Mouse (Mus musculus): ENCODE measurements at regions not wholly inside any gene's neighbourhood (a gene's known extent, or its start where the extent isn't known, plus 50 kb on each side); places are given as distances from the start of the nearest gene placed in this dataset.

- no peak overlapping the region for H3K4me2 ChIP-seq (ENCODE audit: low read length)
- ATAC-seq (ENCODE audit: low FRiP score, low TSS enrichment) (no peak), DNase-seq (no peak)
- WGBS, result 80% methylated on average over 4 of the region's 4 CpGs
- H3K4me3 ChIP-seq (replicated peaks; ENCODE audit: low read depth, low read length), result no peak overlapping the region
- no peaks in the 10 kb centered on the region for H3K9me3 ChIP-seq (ENCODE audit: control insufficient read depth, low read length)
- no peaks in the 10 kb centered on the region for H3K36me3 ChIP-seq (ENCODE audit: control insufficient read depth, insufficient read depth, low read length)
- H3K27ac ChIP-seq (replicated peaks; ENCODE audit: low read depth, low read length), result no peak overlapping the region
- H3K4me1 ChIP-seq (ENCODE audit: control insufficient read depth, insufficient read depth, low read length), result no peaks in the 10 kb centered on the region
- no peaks in the 10 kb centered on the region for H3K27me3 ChIP-seq (ENCODE audit: control insufficient read depth, insufficient read depth, low read length)
- H3K9ac ChIP-seq (replicated peaks; ENCODE audit: low read length), result no peak overlapping the region
These were observed 182.8 kb upstream of the P2ry1 start for GRCm38 (mm10) chr3:60819684-60820281.

DNA sequence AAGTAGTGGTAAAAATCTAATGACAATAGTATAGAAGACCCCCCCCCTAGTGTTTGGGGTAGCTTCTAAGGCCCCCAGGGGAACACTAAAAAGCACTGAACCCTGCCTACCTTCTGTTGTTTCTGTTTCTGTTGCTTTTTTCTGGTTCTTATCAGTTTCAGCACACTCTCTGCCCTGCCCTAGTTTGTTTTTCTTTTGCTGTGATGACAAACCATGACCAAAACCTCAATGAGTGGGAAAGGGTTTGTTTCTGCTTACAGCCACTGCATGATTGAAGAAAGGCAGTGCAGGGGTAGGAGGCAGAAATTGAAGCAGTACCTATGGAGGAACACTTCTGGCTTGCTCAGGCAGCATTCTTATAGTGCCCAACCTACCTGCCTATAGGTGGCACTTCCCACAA, 181.1 kb upstream of the P2ry1 start:
- H3K9ac ChIP-seq (replicated peaks; ENCODE audit: low read length), result no peak overlapping the region
- no peak overlapping the region for H3K27ac ChIP-seq (replicated peaks; ENCODE audit: low read depth, low read length)
- no peaks in the 10 kb centered on the region for H3K9me3 ChIP-seq (ENCODE audit: control insufficient read depth, low read length)
- no peaks in the 10 kb centered on the region for H3K36me3 ChIP-seq (ENCODE audit: control insufficient read depth, insufficient read depth, low read length)
- H3K4me3 ChIP-seq (replicated peaks; ENCODE audit: low read depth, low read length), result no peak overlapping the region
- ATAC-seq (ENCODE audit: low FRiP score, low TSS enrichment) (no peak), DNase-seq (no peak)
- no peak overlapping the region for H3K4me2 ChIP-seq (ENCODE audit: low read length)
- no peaks in the 10 kb centered on the region for H3K27me3 ChIP-seq (ENCODE audit: control insufficient read depth, insufficient read depth, low read length)
- H3K4me1 ChIP-seq (ENCODE audit: control insufficient read depth, insufficient read depth, low read length), result no peaks in the 10 kb centered on the region

DNA sequence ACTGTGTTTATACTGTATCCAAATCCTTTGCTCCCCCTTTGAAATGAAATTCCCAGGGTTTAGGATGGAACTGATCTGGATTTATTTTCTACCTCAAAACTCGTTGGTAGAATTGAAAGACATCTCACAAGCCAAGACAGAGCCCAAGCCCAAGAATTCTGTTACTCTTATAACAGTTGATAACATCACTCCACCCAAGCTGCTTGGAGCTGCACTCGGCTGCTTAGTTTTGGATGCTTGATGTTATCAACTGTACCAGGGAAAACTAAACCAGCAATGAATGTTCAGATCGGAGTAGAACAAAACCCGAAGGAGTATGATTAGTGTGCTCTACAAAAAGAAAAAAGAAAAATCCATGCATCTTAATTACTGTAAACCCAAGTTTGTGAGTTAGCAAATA, 175.8 kb upstream of the P2ry1 start:
- no peaks in the 10 kb centered on the region for H3K36me3 ChIP-seq (ENCODE audit: control insufficient read depth, insufficient read depth, low read length)
- no peak overlapping the region for H3K4me3 ChIP-seq (replicated peaks; ENCODE audit: low read depth, low read length)
- 85% methylated on average over 4 of the region's 4 CpGs for WGBS
- H3K9me3 ChIP-seq (ENCODE audit: control insufficient read depth, low read length), result no peaks in the 10 kb centered on the region
- H3K9ac ChIP-seq (replicated peaks; ENCODE audit: low read length), result no peak overlapping the region
- no peak for ATAC-seq (ENCODE audit: low FRiP score, low TSS enrichment)
- no peak overlapping the region for H3K4me2 ChIP-seq (ENCODE audit: low read length)
- no peak for DNase-seq
- H3K27ac ChIP-seq (replicated peaks; ENCODE audit: low read depth, low read length), result no peak overlapping the region
- no peaks in the 10 kb centered on the region for H3K27me3 ChIP-seq (ENCODE audit: control insufficient read depth, insufficient read depth, low read length)
- no peaks in the 10 kb centered on the region for H3K4me1 ChIP-seq (ENCODE audit: control insufficient read depth, insufficient read depth, low read length)

DNA sequence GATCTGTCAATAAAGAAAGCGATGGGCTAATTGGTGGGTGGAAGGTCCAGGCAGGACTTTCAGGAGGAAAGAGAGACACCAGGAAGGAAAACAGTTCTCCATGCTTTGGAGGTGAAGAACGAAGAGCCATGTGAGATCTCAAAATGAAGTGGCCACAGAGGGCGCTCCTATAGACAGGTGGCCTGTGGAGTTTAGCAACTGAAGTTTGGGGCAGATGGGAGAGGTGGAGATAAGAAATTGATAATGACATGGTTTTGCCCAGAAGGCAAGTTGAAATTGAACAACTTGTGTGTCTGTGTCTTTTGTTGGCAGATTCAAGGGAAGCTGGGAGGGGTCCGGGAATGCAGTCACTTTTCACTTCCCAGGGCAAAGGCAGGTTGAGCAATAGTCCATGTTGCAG, 170.2 kb upstream of the P2ry1 start:
- ATAC-seq (ENCODE audit: low FRiP score, low TSS enrichment) (no peak), DNase-seq (no peak)
- Histone ChIP-seq H3K27me3 (ENCODE audit: control insufficient read depth, insufficient read depth, low read length) (no peaks in the 10 kb centered on the region), H3K36me3 (ENCODE audit: control insufficient read depth, insufficient read depth, low read length) (no peaks in the 10 kb centered on the region), H3K27ac (replicated peaks; ENCODE audit: low read depth, low read length) (no peak overlapping the region), H3K4me3 (replicated peaks; ENCODE audit: low read depth, low read length) (no peak overlapping the region), H3K4me1 (ENCODE audit: control insufficient read depth, insufficient read depth, low read length) (no peaks in the 10 kb centered on the region), H3K4me2 (ENCODE audit: low read length) (no peak overlapping the region), H3K9me3 (ENCODE audit: control insufficient read depth, low read length) (no peaks in the 10 kb centered on the region), H3K9ac (replicated peaks; ENCODE audit: low read length) (no peak overlapping the region)
- 87% methylated on average over 4 of the region's 4 CpGs for WGBS

GRCm38 (mm10) chr3:60841895-60842294, 160.7 kb upstream of the P2ry1 start:
- Histone ChIP-seq H3K4me2 (ENCODE audit: low read length) (no peak overlapping the region), H3K36me3 (ENCODE audit: control insufficient read depth, insufficient read depth, low read length) (no peaks in the 10 kb centered on the region), H3K9ac (replicated peaks; ENCODE audit: low read length) (no peak overlapping the region), H3K9me3 (ENCODE audit: control insufficient read depth, low read length) (no peaks in the 10 kb centered on the region), H3K27me3 (ENCODE audit: control insufficient read depth, insufficient read depth, low read length) (no peaks in the 10 kb centered on the region), H3K4me1 (ENCODE audit: control insufficient read depth, insufficient read depth, low read length) (no peaks in the 10 kb centered on the region), H3K27ac (replicated peaks; ENCODE audit: low read depth, low read length) (no peak overlapping the region), H3K4me3 (replicated peaks; ENCODE audit: low read depth, low read length) (no peak overlapping the region)
- 95% methylated on average over 1 of the region's 1 CpGs for WGBS
- DNase-seq, result no peak
- no peak for ATAC-seq (ENCODE audit: low FRiP score, low TSS enrichment)

- WGBS, result 88% methylated on average over 2 of the region's 2 CpGs
These were observed 157.3 kb upstream of the P2ry1 start for GRCm38 (mm10) chr3:60845293-60845692.

GRCm38 (mm10) chr3:60848437-60848836, 154.2 kb upstream of the P2ry1 start:
- Histone ChIP-seq H3K4me3 (replicated peaks; ENCODE audit: low read depth, low read length) (no peak overlapping the region), H3K9me3 (ENCODE audit: control insufficient read depth, low read length) (no peaks in the 10 kb centered on the region), H3K9ac (replicated peaks; ENCODE audit: low read length) (no peak overlapping the region), H3K27ac (replicated peaks; ENCODE audit: low read depth, low read length) (no peak overlapping the region), H3K36me3 (ENCODE audit: control insufficient read depth, insufficient read depth, low read length) (no peaks in the 10 kb centered on the region), H3K4me1 (ENCODE audit: control insufficient read depth, insufficient read depth, low read length) (no peaks in the 10 kb centered on the region), H3K27me3 (ENCODE audit: control insufficient read depth, insufficient read depth, low read length) (no peaks in the 10 kb centered on the region), H3K4me2 (ENCODE audit: low read length) (no peak overlapping the region)
- DNase-seq (no peak), ATAC-seq (ENCODE audit: low FRiP score, low TSS enrichment) (no peak)
- 96% methylated on average over 2 of the region's 2 CpGs for WGBS

More at GRCm38 (mm10) chr3:60845293-60845692, 157.3 kb upstream of the P2ry1 start:
- Histone ChIP-seq H3K9ac (replicated peaks; ENCODE audit: low read length) (no peak overlapping the region), H3K9me3 (ENCODE audit: control insufficient read depth, low read length) (no peaks in the 10 kb centered on the region), H3K27ac (replicated peaks; ENCODE audit: low read depth, low read length) (no peak overlapping the region), H3K4me1 (ENCODE audit: control insufficient read depth, insufficient read depth, low read length) (no peaks in the 10 kb centered on the region), H3K27me3 (ENCODE audit: control insufficient read depth, insufficient read depth, low read length) (no peaks in the 10 kb centered on the region), H3K4me3 (replicated peaks; ENCODE audit: low read depth, low read length) (no peak overlapping the region), H3K36me3 (ENCODE audit: control insufficient read depth, insufficient read depth, low read length) (no peaks in the 10 kb centered on the region), H3K4me2 (ENCODE audit: low read length) (no peak overlapping the region)
- no peak for DNase-seq
- no peak for ATAC-seq (ENCODE audit: low FRiP score, low TSS enrichment)

GRCm38 (mm10) chr3:60853773-60854172, 148.8 kb upstream of the P2ry1 start:
- no peak for ATAC-seq (ENCODE audit: low FRiP score, low TSS enrichment)
- H3K27me3 ChIP-seq (ENCODE audit: control insufficient read depth, insufficient read depth, low read length), result no peaks in the 10 kb centered on the region
- H3K4me2 ChIP-seq (ENCODE audit: low read length), result no peak overlapping the region
- no peak overlapping the region for H3K9ac ChIP-seq (replicated peaks; ENCODE audit: low read length)
- H3K27ac ChIP-seq (replicated peaks; ENCODE audit: low read depth, low read length), result no peak overlapping the region
- WGBS, result 39% methylated on average over 5 of the region's 5 CpGs
- no peaks in the 10 kb centered on the region for H3K36me3 ChIP-seq (ENCODE audit: control insufficient read depth, insufficient read depth, low read length)
- no peak for DNase-seq
- H3K4me1 ChIP-seq (ENCODE audit: control insufficient read depth, insufficient read depth, low read length), result no peaks in the 10 kb centered on the region
- H3K9me3 ChIP-seq (ENCODE audit: control insufficient read depth, low read length), result no peaks in the 10 kb centered on the region
- no peak overlapping the region for H3K4me3 ChIP-seq (replicated peaks; ENCODE audit: low read depth, low read length)

GRCm38 (mm10) chr3:60855734-60856133, 146.9 kb upstream of the P2ry1 start:
- Histone ChIP-seq H3K9me3 (ENCODE audit: control insufficient read depth, low read length) (no peaks in the 10 kb centered on the region), H3K4me1 (ENCODE audit: control insufficient read depth, insufficient read depth, low read length) (no peaks in the 10 kb centered on the region), H3K4me3 (replicated peaks; ENCODE audit: low read depth, low read length) (no peak overlapping the region), H3K9ac (replicated peaks; ENCODE audit: low read length) (no peak overlapping the region), H3K27ac (replicated peaks; ENCODE audit: low read depth, low read length) (no peak overlapping the region), H3K27me3 (ENCODE audit: control insufficient read depth, insufficient read depth, low read length) (no peaks in the 10 kb centered on the region), H3K36me3 (ENCODE audit: control insufficient read depth, insufficient read depth, low read length) (no peaks in the 10 kb centered on the region), H3K4me2 (ENCODE audit: low read length) (no peak overlapping the region)
- DNase-seq, result no peak
- WGBS, result 54% methylated on average over 2 of the region's 2 CpGs
- ATAC-seq (ENCODE audit: low FRiP score, low TSS enrichment), result no peak

Measured in midbrain, embryonic 14.5 days (tissue).